Mouse (Mus musculus) embryonic fibroblast, embryonic 13.5 days (primary cell): Measurements from ENCODE around the gene Efna4.

Experiments
- CTCF ChIP-seq: IDR thresholded peaks from 2 replicates; pipeline ENCODE4 v1.5.1; 2011; ENCODE audit warnings: mild to moderate bottlenecking, control low read depth, low read length, moderate library complexity, borderline replicate concordance; ENCODE audit not compliant: insufficient read depth
- POLR2A ChIP-seq: IDR thresholded peaks from 2 replicates; pipeline ENCODE4 v1.6.1; 2011; ENCODE audit warnings: low read depth, mild to moderate bottlenecking, control low read depth, low read length, moderate library complexity

DNA sequence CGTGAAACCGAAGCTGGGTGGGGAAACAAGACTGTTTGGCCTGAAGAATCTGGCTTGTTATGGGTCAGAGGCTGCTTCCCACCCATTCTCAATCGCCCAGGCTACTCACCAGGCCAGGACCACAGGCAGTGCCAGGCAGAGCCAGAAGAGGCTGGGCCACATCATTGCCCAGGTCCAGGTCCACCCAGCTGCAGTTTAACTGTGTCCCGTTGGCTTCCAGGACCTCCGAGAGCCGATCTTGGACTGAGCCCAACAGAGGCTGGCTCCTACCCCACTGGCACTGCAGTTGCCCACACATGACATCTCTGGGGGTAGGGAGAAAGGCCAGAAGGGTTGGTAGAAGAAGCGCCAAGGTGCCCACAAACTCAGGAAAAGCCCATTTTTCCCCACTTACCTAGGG, 5.5 kb upstream of the Efna4 start:
- TF ChIP-seq POLR2A = no peak
- no peak for TF ChIP-seq CTCF
